Mouse (Mus musculus) adrenal gland, postnatal 25 days (tissue): ENCODE results near the gene Dennd2c. TPM values are rescaled to one million over a fixed set of nuclear protein-coding genes. Genes with fewer than 3 reads are reported as not detected.
"Not testable (repeated sequence)": the region's sequence is repeated elsewhere in the genome, so short reads cannot be mapped to it uniquely, and the experiment has no call there.

Experiments used
- DNase-seq: peaks from one replicate; pipeline ENCODE4 v3.0.0; 2021; ENCODE audit warnings: mixed read lengths
- total RNA-seq: library from RNA; stranded (reverse); gene quantifications from 2 replicates; pipeline ENCODE4 v1.2.3, GENCODE M21; 2021

The Dennd2c gene
- total RNA-seq, 1 experiment from 2014 or later: 1.5 TPM

DNA sequence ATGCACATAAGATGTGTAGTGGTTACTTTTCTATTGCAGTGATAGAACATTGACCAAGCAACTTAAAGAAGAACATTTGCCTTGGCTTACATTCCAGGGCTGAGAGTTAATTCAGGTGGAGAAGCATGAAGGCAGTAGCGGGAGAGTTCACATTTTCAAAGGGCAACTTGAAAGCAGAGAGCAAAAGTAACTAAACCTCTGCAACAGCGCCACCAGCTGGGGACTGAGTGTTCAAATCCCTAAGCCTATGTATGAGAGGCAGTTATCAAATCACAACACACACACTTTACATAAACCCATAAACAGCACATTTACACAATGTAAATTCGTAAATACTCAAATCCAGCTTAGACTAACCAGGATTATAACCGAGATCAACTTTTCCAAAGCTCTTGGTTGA is 67.4 kb downstream of the Dennd2c start:
- peak; percentile 81 for DNase-seq

GRCm38 (mm10) chr3:103171505-103172267 is 69.3 kb downstream of the Dennd2c start, which contains the start of gene Bcas2:
Gene Bcas2, plus strand, starts transcription at chr3:103171655.
- peak; percentile 99 for DNase-seq

DNA sequence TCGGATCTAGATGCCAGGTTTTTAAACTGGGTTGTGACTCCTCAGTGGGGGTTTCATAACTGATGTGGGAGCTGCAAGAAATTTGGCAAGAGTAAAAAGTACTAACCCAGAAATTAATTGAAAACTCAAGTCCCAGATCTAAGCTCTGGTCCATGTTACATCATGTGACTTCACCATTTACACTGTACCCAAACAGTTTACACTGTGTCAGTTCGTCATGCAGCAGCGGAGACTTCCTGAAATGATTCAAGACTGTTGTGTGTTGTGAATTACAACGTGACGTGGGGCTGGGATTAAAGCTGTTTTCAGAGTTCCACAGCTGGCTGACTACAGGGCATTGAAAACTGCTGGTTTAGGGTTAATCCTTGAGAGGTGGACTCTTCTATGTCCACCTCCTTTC is 70.2 kb downstream of the Dennd2c start:
- no peak for DNase-seq

- DNase-seq: no peak
Measured at GRCm38 (mm10) chr3:103176740-103177139, 74.3 kb downstream of the Dennd2c start.

- DNase-seq: no peak
Measured at GRCm38 (mm10) chr3:103179527-103179926, 77.1 kb downstream of the Dennd2c start.

GRCm38 (mm10) chr3:103181171-103181570 is 78.8 kb downstream of the Dennd2c start:
- DNase-seq: no peak

GRCm38 (mm10) chr3:103182821-103183220 is 80.4 kb downstream of the Dennd2c start:
- DNase-seq: no peak

GRCm38 (mm10) chr3:103184467-103184866 is 82.1 kb downstream of the Dennd2c start:
- DNase-seq: not testable (repeated sequence)

DNA sequence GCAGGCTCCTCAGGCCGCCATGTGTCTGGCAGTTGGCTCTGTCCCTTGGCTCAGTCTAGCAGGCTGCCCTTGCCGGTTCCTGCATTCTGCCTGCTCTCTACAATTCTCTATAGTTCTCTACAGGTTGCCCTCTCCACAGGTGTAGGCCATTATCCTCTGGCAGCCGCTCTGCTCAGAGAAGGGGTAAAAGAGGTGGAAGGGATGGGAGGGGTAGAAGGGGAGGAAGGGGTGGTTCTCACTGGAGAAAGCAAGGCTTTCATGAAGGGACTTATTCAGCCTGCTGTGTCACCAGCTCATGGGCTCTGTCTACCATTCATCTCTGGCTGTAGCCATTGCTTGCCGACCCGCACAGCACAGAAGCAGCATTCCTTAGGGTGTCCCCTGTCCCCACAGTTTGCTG is 86.0 kb downstream of the Dennd2c start:
- no peak for DNase-seq

DNA sequence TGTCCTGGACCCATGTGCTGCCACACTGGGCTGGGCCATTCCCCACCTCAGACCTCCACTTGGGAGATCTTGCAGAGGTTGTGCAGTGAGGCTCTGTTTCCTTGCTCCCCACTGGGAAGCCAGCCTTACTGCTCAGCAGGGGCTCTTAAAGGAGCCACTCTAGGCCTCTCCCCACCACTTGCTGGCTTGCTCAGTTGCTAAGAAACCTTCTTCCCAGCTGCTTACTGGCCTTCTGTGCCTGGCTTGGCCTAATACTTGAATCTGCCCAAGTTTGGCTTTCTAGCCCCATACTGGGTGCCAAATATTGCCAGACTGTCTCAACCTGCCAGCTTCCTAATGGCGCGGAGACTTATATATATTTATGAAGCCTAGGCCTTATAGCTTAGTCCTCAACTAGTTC is 86.5 kb downstream of the Dennd2c start:
- DNase-seq: no peak

- no peak for DNase-seq
Measured at GRCm38 (mm10) chr3:103192161-103192560, 89.8 kb downstream of the Dennd2c start.

GRCm38 (mm10) chr3:103193186-103193585 is 90.8 kb downstream of the Dennd2c start:
- no peak for DNase-seq

GRCm38 (mm10) chr3:103196320-103196823 is 94.0 kb downstream of the Dennd2c start:
- no peak for DNase-seq

- no peak for DNase-seq
Measured at GRCm38 (mm10) chr3:103199386-103199785, 97.0 kb downstream of the Dennd2c start.

- not testable (repeated sequence) for DNase-seq
Measured at GRCm38 (mm10) chr3:103201105-103201504, 98.7 kb downstream of the Dennd2c start.

- no peak for DNase-seq
Measured at GRCm38 (mm10) chr3:103203554-103203953, 101.2 kb downstream of the Dennd2c start.

DNA sequence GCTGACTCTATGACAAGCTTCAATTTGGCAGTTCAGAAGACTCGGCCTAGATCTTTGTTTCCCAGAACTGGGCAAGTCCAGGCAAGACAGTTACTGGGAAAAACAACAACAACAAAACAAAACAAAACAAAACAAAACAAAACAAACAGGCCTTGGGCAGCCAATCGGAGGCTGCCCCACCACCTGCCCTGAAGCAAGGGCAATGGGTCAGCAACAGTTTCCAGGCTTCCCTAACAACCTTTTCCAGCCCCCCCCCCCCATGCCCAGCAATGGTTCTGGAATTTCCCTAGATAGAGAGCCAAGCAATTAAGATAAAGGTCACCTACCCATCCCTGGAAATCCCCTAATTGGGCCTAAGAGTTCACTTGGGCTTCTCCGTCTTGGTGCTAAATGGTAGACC is 102.0 kb downstream of the Dennd2c start:
- no peak for DNase-seq

DNA sequence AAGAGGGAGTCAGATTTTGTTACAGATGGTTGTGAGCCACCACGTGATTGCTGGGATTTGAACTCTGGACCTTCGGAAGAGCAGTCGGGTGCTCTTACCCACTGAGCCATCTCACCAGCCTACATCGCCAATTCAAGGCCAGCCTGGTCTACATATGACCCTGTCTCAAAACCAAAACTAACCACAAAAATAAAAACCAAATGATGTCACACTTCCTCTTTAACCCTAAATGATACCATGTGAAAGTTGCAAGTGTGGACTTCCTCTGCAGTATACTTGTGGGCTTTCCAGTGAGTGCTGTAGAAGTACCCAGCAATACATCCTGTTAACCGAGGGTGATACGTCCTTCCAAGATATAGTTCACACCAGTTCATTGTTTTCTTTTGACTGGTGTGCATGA is 104.0 kb downstream of the Dennd2c start:
- no peak for DNase-seq

DNA sequence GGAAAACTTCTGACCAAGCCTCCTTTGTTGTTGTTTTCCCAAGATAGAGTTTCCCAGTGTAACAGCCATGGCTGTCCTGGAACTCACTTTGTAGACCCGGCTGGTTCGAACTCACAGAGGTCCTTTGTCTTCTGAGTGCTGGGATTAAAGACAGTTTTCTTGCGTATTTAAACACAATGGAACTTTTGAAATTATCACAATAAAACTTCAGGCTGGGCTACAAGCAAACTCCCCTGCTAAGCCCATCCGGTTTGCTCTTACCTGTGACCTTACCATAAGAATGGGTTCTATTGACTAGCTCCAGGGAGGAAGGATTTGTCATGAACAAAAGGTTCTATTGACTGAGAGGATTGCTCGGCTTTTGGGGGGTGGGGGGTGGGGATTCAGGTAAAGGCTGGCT is 105.3 kb downstream of the Dennd2c start:
- DNase-seq: no peak

- no peak for DNase-seq
Measured at GRCm38 (mm10) chr3:103208237-103208636, 105.8 kb downstream of the Dennd2c start.

- DNase-seq: no peak
Measured at GRCm38 (mm10) chr3:103211101-103211500, 108.7 kb downstream of the Dennd2c start.

DNA sequence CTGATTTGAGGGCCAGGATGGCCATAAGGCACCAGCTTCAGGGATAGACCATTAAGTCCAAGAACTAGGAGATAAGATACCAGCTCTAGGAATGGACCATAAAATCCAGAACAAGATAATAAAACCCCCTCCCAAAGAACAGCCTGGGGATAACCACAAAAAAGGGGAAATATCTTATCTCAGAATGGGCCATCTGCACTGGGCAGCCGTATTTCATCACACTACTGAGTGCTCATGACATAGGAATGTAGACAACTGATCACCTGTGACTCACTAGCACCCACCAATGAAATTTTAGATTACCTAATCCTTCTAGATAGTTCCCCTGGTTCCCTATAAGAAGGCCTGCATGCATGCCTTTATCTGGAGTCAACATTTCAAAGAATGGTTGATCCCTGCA is 109.7 kb downstream of the Dennd2c start:
- no peak for DNase-seq

DNA sequence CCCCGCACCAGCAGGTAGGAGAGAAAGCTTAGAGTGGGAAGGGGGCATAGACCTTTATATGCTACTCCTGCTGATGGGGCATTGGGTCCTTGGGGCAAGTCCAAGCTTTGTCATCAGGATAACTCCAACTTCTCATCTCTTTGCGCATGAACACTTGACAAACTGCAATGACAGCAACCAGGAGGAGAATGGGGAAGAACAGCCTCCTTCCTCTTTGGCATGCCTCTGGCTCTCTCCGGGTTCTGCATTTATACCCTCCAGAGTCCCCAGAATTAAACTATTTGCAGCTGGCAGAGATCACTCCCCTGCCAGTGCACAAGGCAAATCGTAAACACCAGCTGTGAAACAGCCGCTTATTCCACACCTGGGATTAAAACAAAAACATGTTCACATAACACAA is 111.1 kb downstream of the Dennd2c start:
- DNase-seq: no peak

DNA sequence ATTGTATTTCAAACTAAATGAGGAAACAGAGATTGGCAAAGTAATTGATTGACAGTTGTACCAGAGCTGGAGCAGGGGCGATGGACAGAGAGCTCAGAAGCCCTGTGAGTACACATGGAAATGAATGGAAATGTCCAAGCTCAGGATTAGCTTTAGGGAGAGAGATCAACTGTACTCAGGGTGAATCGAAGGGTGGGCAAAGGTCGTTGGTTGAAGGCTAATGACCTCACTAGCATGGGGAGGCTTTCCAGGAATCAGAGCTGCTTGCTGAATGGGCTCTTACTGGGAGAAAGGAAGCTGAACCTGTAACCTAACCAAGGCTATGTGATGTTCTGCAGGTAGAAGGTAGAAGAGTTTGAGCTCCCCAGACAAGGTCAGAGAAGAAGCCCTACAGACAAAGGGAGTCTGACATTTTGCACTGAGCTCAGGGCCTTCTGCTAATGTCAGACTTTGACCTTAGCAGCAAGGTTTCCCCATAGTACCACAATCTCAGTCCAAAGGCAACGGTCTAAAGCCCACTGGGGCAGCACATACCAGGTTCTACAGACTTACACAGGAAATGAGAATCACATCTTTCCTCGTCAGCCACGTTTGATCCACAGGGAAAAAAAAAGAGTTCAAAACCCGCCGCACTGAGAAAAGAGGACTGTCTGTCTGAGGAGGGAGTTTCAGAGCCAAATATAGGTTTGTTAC is 112.3 kb downstream of the Dennd2c start:
- DNase-seq: no peak
